Mouse (Mus musculus) 416B (cell line): ENCODE measurements at regions not wholly inside any gene's neighbourhood (a gene's known extent, or its start where the extent isn't known, plus 50 kb on each side); places are given as distances from the start of the nearest gene placed in this dataset.

Experiments used
- DNase-seq: peaks from one replicate; pipeline ENCODE4 v3.0.0; 2011; ENCODE audit warnings: low read depth

DNA sequence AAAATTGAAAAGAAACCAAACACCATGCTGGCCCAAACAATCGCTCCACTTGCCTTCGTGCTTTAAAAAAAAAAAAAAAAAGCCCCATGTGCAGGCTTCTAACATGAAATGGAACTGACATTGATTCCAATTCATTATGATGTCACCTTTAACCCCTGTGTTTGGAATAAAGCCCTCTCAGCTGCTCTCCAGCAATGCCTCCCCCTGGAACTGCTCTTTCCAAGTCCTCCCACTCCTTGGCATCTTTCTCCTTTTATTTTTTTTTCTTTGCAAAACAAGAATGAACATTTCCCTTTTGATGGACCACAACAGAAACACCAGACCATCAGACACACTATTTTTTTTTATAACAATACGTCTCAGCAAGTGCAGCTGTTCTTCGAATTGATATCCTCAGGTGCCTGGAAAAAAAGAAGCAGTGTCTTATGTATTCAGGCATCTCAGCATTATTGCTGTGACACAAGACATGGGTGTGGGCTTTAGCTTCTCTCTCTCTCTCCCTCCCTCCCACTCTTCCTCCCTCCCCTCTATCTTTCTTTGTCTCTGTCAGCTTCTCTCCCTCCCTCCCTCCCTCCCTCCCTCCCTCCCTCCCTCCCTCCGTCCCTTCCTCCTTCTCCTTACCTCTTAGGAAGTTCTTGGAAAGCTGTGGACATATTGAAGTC, 152.3 kb upstream of the Pitrm1 start:
- DNase-seq, result no peak

DNA sequence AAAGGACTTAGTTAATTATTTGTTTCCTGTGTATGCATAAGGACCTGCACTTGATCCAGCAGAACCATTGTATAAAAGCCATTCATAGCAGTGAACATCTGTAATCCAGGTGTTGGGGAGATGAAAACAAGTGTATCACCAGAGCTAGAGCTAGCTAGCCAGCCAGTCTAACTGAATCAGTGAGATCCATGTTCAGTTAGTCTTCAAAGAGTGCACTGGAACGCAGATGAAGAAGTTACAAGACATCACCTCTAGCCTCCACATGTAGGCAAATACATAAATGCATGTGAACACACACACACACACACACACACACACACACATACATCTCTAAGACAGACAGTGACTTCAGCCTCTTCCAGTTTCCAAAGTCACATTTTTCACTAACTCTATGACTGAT, 150.3 kb upstream of the Pitrm1 start:
- no peak for DNase-seq

DNA sequence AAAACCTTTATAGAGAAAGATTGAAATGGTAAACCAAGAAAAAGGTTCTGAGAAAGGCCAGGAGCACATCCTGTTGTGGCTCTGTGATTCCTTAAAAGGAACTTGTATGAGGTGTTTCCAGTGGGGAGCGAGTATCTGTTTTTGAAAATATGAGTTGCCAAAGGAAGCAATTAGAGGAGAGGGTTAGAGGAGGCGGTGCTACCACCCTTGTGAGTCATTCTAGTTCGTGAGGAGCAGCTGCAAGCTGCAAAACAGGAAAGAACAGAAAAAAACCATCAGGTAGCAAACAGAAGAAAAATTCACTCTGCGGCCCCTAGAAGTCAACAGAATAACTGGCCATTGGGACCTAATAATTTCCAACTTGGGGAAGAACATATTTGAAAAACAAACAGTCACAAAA, 116.1 kb upstream of the Pitrm1 start:
- no peak for DNase-seq

DNA sequence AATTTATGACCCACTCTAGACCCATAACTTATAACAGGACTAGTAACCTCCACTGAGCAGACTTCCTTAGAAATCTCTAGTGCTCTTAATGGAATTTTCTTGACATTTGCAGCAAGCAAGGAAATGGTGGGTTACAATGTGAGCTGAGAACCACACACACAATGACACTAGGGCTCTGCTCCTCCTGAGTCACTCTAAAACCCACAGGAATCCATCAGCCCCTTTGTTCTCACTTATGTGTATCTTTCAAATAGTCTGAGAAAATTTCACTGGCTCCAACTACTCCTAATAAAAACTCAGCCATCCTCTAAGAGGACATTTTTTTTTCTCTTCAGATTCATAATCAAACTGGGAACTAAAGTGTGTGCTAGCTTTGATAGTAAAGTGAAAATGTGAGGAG, 101.0 kb upstream of the Pitrm1 start:
- DNase-seq, result no peak

DNA sequence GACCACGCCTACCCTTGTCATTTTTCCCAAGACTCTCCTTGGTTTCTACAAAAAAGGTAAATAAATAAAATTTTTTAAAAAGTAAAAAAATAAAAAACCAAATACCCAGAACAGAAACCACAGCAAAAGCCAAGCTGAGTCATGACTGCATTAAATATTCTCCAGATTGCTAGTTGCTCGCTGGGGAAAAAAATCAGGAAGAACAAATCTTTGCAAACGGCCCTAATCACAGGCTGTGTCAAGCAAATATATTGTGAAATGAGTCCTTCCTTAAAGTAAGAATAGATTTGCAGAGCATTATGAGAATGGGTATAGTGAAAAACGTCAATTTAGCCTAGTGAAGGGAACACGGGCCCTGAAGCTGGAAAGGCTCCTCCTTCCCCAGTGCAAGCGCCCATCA, 86.6 kb upstream of the Pitrm1 start:
- DNase-seq, result no peak

DNA sequence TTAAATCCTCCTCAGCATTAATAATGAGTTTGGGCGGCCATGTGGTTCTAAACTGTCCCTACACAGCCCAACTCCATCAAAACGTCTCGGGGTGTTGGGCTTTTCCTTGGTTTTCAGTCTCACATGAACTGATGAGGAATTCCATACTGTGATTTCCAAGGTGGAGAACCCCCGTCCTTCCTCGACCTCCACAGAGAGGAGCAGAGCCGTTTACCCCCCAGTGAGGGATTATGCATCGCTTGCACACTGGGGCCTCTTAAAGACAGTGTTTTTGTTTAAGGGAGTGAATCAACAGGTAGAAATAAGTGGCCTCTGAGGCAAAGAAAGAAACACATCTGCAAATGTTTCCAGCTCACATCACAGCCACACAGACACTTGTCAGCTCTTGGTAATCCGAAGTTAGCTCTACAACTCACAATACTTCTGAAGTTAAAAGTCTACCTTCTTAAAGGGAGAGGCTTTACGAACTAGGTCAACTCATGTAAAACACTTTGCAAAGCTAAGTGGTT, 82.0 kb upstream of the Pitrm1 start:
- DNase-seq, result no peak

DNA sequence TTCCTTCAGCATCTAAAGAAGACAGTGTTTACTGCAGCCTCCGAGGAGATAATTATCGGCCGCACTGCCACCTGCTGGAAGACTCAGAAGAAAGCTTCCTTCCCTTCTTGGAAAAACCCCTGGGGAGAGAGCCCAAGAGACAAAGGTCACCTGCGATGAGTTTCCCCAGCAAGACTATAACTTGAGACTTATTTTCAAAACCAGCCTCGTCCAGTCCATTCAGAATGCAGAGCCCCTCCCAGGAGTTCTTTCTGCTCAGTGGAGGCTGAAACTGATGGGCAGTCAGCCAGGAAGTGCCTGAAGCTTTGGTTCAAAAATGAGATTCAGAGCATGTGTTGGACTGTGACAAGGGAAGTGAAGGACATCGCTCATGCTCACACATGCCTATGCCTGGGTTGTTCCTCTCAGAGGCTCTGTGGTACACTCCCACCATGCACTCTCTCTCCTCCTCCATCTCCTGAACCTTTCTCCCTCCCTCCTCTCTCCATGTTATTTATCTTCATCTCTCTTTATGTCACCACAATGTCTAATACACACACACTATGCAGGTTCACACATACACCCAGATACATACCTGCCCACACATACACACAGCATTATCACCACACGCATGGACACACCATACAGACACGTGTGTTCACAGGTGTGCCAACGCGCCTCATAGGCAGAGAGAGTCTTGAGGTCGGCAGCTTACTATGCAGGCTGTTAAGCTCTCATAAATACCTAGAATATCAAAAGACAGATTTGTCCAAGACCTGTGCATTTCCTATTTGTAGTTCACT, 78.3 kb upstream of the Pitrm1 start:
- DNase-seq, result peak; percentile 47

DNA sequence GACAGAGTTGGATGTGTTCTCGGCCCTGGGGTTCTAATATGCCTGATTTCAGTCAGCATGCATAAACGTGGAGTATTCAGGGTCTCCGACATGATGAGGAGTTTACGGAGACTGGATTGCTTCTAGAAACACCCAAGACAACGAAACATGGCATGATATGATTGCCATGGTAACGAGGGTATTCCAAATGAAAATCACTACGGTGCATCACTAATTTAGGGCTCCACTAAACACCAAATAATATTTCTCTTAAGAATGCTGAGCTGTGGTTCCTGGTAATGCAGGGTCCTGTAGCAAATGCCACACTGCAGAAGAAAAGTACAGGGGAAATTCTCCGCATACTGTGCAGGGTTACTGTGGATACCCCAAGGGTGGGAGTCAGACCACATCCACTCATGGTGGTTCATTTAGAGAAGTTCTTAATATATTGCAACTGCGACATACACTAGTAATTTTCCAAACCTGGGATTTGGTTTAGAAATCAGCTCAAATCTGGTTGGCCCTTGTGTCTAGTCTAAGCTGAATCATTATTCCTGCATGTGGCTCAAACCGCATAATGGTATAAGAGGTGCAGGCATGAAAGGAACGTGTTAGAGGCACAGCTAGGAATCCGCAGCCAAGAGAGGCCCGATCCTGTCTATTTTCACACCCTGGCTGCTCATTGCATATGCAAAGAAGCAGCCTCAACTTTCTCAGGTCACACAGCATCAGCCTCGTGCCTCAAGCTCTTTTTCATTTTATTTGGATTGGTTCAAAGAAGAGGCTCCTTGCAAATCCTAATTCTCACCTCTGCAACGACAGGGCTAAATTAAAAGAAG, 77.5 kb upstream of the Pitrm1 start:
- DNase-seq, result no peak

DNA sequence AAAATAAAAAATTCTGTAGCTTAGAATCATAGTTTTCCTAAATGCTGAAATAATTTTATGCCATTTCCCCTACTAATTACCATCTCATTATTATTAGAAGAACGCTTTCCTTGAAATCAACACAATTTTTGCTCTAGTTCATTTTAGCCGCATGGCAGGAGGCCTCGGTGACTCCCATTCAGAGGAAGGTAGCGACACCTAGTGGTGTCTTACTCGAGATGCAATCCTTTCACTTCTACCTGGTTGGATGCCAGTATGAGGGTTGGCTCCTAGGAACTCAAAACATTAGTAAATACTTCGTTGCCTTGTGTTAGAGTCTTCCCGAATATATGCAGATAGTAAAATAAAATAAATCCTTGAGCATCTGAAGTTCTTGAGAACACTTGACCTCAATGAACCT, 76.3 kb upstream of the Pitrm1 start:
- peak; percentile 74 for DNase-seq

DNA sequence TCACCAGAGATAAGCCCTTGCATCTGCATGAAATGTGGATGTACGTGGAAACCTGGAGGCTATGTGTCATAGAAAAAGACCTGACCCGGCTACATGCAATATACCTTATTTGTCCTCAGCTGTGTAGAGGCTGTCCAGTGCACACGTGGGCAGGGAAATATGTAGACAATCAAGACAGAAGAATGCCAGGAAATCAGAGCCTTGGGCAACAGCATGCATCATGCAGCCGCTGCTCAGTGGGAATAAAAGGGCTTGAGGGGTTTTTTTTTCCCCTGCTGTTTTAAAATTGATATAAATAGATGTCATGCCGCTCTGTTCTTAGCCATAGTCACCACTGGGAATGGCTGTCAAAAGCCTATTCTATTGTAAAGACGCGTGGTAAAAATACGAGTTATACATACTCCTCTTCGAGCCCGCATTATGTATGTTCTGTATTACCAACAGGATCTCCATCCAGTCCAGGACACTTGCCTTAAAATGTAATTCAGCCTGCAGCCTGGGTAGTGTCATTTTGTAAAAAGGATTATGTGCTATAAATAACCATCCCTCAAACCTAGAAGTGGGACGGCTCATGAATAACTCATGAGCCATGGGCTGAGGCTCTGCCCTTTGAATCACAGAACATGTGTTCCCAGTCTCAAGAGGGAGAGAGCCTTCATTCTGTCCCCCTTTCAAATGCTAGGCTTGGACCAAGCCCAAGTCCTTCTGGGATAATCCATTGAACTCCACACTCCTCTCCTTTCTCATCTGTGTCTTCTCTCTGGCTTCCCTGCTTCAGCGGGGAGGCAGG, 74.4 kb upstream of the Pitrm1 start:
- DNase-seq, result no peak

DNA sequence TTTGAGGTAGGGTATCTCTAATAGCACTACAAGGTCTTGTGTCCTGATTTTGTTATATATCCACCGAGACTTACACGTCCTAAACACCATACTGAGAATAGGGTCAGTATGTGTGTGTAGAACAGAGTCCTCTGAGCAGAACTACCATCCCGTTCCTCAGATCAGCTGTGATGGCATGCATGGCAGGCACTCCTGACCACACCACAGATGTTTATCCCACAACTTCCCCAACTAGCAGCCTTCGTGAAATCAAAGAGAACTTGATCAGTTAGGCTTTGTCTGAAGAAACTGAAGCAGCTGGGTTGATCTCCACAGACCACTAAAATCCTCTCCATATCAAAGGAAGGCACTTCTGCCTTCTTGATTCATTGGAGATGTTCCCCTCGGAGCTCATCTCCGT, 68.3 kb upstream of the Pitrm1 start:
- DNase-seq, result peak; percentile 45

DNA sequence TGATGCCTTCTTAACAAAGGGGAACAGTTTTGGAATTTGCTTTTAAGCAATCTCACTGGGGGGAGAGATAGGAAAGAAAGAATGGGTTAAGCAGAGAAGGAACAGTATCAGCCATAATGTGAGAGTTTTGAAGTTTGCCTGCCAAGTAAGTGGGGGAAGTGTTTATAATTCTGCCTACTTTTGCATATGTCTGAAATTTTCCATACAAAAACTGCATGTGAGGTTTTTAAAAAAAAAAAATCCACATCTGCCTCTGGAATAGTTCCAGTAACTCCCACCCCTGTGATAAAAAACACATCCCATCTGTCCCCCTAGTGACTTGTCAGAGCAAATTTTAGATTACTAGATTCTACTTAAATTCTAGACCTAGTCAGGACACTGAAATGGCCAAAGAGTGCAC, 63.5 kb upstream of the Pitrm1 start:
- DNase-seq, result no peak

DNA sequence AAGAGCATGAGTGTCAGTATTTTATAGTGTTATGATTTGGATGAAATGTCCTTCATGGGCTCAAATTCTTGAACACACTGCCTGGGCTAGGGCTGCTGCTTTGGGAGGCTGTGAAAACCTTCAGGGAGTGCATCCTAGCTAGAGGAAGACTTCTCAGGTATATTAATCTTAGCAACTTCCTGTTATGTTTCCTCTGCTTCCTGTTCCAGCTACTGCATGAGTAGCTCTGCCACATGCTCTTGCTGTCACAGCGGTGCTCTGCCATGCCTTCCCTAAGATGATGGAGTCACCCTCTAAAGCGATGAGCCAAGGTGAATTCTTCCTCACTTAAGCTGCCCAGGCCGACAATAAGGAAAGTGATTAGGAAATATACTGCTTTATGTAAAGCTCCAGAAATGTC, 60.1 kb upstream of the Pitrm1 start:
- no peak for DNase-seq

DNA sequence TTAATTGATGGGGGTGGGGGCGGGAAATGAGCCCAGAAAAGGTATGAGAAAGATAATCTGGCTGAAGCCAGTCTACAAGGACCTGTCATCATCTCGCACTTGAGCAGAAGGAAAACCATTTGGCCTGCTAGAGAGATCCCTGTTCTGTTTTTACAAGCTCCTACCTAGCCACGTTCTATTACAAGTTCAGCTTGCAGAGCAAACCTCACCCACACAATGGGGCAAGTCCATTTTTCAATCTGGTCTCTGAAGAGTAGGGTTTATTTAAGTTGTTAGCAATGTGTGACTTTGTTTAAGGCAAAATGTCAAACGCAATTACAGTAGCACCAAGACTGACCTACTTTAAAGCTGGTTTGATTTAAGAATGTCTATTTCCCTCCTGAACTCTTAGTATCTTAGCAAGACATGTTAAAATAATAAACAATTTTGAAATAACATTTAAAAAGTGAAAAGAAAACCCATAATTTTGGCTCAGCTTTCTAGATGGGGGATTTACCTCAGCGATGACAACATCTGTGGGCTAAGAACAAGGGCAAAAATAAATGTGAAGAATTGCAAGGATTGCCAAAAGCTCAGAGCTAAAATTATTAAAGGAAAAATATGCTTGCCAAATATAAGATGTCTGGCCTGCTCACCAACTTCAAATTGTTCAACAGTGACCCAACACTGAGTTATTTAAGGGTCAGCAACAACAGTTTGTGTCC, 54.9 kb upstream of the Pitrm1 start:
- no peak for DNase-seq
